Mouse (Mus musculus): ENCODE data around the gene Mast4. TPM values are rescaled to one million over a fixed set of nuclear protein-coding genes. Genes with fewer than 3 reads are reported as not detected.
"Not testable (repeated sequence)": the region's sequence is repeated elsewhere in the genome, so short reads cannot be mapped to it uniquely, and the experiment has no call there.

Mast4 gene
- polyA plus RNA-seq, 1 experiment from 2014 or later, result 21.1 TPM

DNA sequence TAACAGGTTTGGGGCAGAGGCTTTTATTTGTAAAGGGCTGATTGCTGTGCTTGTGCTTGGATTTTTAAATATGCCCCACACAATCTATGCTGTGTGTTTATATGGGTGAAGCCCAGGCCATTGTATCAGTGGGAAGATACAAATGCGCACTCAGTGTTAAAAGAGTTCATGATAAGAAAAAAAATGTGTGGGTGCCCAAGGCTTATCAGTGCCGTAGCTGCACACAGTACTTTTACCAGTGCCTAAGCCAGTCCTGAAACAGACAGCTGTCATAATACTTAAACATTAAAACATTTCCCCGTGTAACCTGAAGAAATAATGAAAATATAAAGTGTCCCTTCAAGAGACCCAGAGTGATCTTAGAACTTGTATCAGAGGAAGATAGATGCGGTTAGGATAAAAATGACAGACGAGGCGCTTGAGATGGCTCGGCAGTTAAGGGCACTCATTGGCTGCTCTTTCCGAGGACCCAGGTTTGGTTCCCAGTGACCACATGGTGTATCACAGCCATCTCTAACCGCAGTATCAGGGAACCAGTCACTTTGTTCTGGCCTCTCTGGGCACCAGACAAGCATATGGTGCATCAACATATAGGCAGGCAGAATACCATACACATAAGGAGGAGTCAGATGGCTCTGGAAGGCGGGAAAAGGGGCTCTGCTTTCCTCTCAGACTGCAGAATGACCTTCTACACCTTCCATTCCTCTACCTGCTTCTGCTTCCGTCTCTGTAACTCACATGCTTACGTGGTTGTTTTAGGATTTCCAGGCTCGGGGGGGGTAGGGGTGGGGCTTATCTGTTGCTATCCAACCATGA is 594.4 kb downstream of the Mast4 start:
- Histone ChIP-seq H3K27me3 (replicated peaks; ENCODE audit: control insufficient read depth, insufficient read depth, low read length) (no peaks in the 10 kb centered on the region), H3K27ac (replicated peaks; ENCODE audit: low read depth, low read length) (no peak overlapping the region), H3K9me3 (ENCODE audit: control insufficient read depth, low read length) (no peaks in the 10 kb centered on the region), H3K4me1 (ENCODE audit: control insufficient read depth, insufficient read depth, low read length) (no peaks in the 10 kb centered on the region), H3K36me3 (ENCODE audit: control insufficient read depth, insufficient read depth, low read length) (peaks cover 61% of the 10 kb centered on the region), H3K4me2 (ENCODE audit: low read depth, low read length) (no peak overlapping the region), H3K4me3 (ENCODE audit: low read depth, low read length) (no peak overlapping the region), H3K9ac (ENCODE audit: low read depth, low read length) (no peak overlapping the region)
- WGBS, result 87% methylated on average over 13 of the region's 13 CpGs
- ATAC-seq (ENCODE audit: low read depth) (no peak), DNase-seq (ENCODE audit: low spot score) (no peak)

DNA sequence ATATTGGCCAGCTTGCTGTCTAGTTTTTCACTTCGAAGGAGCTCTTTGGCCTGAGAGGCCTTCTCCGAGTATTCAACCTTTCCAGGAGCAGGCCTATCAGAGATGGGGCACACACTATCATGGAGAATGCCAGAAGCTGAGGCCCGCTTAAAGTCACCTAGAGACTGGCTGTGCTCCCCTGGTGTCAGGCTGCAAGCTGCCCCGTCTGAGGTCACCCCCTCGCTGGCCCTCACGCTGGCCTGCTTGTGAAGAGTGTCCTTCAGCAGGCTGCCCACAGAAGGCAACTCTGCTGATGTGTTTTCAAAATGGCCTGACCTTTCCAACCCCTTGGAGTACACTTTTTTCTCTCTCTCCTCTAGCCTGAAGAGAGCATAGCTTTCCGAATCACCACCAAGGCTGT is 596.5 kb downstream of the Mast4 start:
- Histone ChIP-seq H3K9me3 (ENCODE audit: control insufficient read depth, low read length) (no peaks in the 10 kb centered on the region), H3K9ac (ENCODE audit: low read depth, low read length) (no peak overlapping the region), H3K4me1 (ENCODE audit: control insufficient read depth, insufficient read depth, low read length) (no peaks in the 10 kb centered on the region), H3K4me3 (ENCODE audit: low read depth, low read length) (no peak overlapping the region), H3K36me3 (ENCODE audit: control insufficient read depth, insufficient read depth, low read length) (peaks cover 70% of the 10 kb centered on the region), H3K4me2 (ENCODE audit: low read depth, low read length) (no peak overlapping the region), H3K27me3 (replicated peaks; ENCODE audit: control insufficient read depth, insufficient read depth, low read length) (no peaks in the 10 kb centered on the region), H3K27ac (replicated peaks; ENCODE audit: low read depth, low read length) (no peak overlapping the region)
- 94% methylated on average over 7 of the region's 7 CpGs for WGBS
- DNase-seq (ENCODE audit: low spot score), result no peak
- no peak for ATAC-seq (ENCODE audit: low read depth)

DNA sequence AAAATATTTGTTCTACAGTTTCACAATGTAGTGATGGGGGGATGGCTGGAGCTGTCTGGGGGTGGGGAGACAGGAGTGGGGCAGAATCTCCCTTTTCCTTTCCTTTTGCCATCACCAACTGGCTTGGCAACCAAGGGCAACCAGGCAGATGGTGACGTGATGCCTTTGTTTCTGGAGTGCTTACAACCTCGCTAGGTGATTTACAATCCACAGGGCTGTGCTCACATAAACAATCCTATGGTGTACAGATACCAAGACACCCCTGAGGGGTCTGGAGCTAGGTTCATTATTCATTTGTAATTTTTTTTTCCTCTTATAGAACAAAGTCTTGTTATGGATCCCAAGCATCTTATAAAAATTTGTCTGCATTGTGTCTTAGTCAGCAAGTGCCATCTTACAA is 601.2 kb downstream of the Mast4 start:
- no peak overlapping the region for H3K4me3 ChIP-seq (ENCODE audit: low read depth, low read length)
- H3K9me3 ChIP-seq (ENCODE audit: control insufficient read depth, low read length), result no peaks in the 10 kb centered on the region
- ATAC-seq (ENCODE audit: low read depth), result no peak
- no peaks in the 10 kb centered on the region for H3K27me3 ChIP-seq (replicated peaks; ENCODE audit: control insufficient read depth, insufficient read depth, low read length)
- no peak overlapping the region for H3K4me2 ChIP-seq (ENCODE audit: low read depth, low read length)
- no peak for DNase-seq (ENCODE audit: low spot score)
- no peaks in the 10 kb centered on the region for H3K4me1 ChIP-seq (ENCODE audit: control insufficient read depth, insufficient read depth, low read length)
- H3K36me3 ChIP-seq (ENCODE audit: control insufficient read depth, insufficient read depth, low read length), result peaks cover 41% of the 10 kb centered on the region
- H3K9ac ChIP-seq (ENCODE audit: low read depth, low read length), result no peak overlapping the region
- no peak overlapping the region for H3K27ac ChIP-seq (replicated peaks; ENCODE audit: low read depth, low read length)
- WGBS, result 87% methylated on average over 2 of the region's 2 CpGs

DNA sequence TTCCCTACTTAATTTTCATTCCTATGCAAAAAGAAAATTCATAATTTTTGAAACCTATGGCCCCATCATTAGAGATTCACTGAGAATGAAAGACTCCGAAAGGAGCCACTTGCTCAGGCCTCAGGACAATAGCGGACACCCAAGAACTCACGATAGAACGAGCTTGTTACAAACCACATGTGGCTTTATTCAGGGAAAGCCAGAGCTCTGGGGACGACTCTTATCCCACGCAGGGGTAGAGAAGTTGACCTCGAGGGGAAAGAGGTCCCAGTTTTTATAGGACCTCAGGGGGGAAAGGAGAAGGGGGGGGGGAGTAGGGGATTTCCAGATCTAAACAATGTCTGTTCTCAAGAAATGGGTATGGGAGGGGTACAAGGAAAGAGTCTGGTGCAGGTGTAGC is 605.3 kb downstream of the Mast4 start:
- not testable (repeated sequence) for H3K9me3 ChIP-seq (ENCODE audit: control insufficient read depth, low read length); H3K4me2 ChIP-seq (ENCODE audit: low read depth, low read length); H3K27me3 ChIP-seq (replicated peaks; ENCODE audit: control insufficient read depth, insufficient read depth, low read length); H3K9ac ChIP-seq (ENCODE audit: low read depth, low read length); H3K4me1 ChIP-seq (ENCODE audit: control insufficient read depth, insufficient read depth, low read length); H3K4me3 ChIP-seq (ENCODE audit: low read depth, low read length); H3K36me3 ChIP-seq (ENCODE audit: control insufficient read depth, insufficient read depth, low read length); ATAC-seq (ENCODE audit: low read depth); DNase-seq (ENCODE audit: low spot score); H3K27ac ChIP-seq (replicated peaks; ENCODE audit: low read depth, low read length)
- 54% methylated on average over 7 of the region's 7 CpGs for WGBS

DNA sequence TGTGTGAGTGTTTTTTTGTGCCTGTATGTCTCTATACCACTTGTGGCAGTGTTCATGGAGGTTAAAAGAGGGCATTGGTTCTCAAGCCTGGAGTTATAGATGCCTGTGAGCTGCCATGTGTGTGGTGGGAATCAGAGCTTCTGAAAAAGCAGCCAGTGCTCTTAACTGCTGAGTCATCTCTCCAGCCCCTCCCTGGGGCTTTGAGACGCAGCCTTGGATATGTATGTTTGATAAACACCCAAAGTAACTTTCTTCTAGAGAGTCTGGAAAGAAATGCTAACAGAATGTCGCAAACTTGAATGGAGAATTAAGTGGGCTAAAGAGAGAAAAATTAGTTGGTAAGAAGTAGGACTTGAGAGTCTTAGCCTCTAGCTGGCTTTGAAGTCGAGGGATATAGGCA is 606.3 kb downstream of the Mast4 start:
- 71% methylated on average over 3 of the region's 3 CpGs for WGBS
- DNase-seq (ENCODE audit: low spot score) (no peak), ATAC-seq (ENCODE audit: low read depth) (no peak)
- H3K4me3 ChIP-seq (ENCODE audit: low read depth, low read length), result no peak overlapping the region
- H3K9me3 ChIP-seq (ENCODE audit: control insufficient read depth, low read length), result no peaks in the 10 kb centered on the region
- no peaks in the 10 kb centered on the region for H3K36me3 ChIP-seq (ENCODE audit: control insufficient read depth, insufficient read depth, low read length)
- no peak overlapping the region for H3K27ac ChIP-seq (replicated peaks; ENCODE audit: low read depth, low read length)
- no peak overlapping the region for H3K4me2 ChIP-seq (ENCODE audit: low read depth, low read length)
- no peaks in the 10 kb centered on the region for H3K27me3 ChIP-seq (replicated peaks; ENCODE audit: control insufficient read depth, insufficient read depth, low read length)
- no peaks in the 10 kb centered on the region for H3K4me1 ChIP-seq (ENCODE audit: control insufficient read depth, insufficient read depth, low read length)
- H3K9ac ChIP-seq (ENCODE audit: low read depth, low read length), result no peak overlapping the region

DNA sequence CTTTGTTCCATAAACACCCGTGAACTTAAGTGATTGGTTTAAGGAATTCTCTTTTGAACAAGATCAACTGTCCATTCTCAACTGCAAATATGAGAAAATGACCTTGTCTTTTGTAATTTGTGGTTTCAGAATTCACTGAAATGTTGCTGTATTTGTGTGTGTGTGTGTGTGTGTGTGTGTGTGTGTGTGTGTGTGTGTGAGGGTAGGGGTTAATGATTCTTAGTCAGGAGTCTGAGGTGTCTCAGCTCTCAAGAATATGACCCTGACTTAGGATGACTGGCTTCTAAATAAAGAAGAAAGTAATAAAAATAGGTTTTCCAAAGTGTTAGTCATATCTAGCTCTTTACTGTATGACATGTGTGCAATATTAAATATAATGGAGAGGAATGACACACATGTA is 607.4 kb downstream of the Mast4 start:
- no peak for DNase-seq (ENCODE audit: low spot score)
- WGBS, result 56% methylated on average over 1 of the region's 1 CpGs

DNA sequence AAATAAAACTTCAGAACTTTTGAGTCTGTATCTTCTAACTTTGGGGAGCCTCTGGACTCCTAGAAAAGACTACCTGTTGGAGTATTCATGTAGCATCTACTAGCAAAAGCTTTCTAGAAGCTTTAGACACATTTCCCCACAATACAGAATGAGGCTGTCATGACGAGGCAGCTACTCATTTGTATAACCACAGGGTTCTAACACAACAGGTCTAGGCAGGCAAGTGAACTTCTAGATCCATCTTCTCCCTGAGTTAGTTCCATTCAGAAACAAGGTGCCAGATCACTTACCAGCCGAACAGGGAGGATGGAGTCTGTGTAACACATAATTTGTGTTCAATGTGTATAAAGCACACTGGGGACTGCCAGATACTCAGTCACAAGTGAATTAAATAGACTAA is 608.4 kb downstream of the Mast4 start:
- DNase-seq (ENCODE audit: low spot score) (no peak), ATAC-seq (ENCODE audit: low read depth) (no peak)
- Histone ChIP-seq H3K9ac (ENCODE audit: low read depth, low read length) (no peak overlapping the region), H3K27ac (replicated peaks; ENCODE audit: low read depth, low read length) (no peak overlapping the region), H3K4me3 (ENCODE audit: low read depth, low read length) (no peak overlapping the region), H3K4me1 (ENCODE audit: control insufficient read depth, insufficient read depth, low read length) (no peaks in the 10 kb centered on the region), H3K27me3 (replicated peaks; ENCODE audit: control insufficient read depth, insufficient read depth, low read length) (no peaks in the 10 kb centered on the region), H3K4me2 (ENCODE audit: low read depth, low read length) (no peak overlapping the region), H3K36me3 (ENCODE audit: control insufficient read depth, insufficient read depth, low read length) (no peaks in the 10 kb centered on the region), H3K9me3 (ENCODE audit: control insufficient read depth, low read length) (no peaks in the 10 kb centered on the region)
- 74% methylated on average over 2 of the region's 2 CpGs for WGBS

More for the DNA sequence above, 607.4 kb downstream of the Mast4 start:
- no peak for ATAC-seq (ENCODE audit: low read depth)
- Histone ChIP-seq H3K27ac (replicated peaks; ENCODE audit: low read depth, low read length) (no peak overlapping the region), H3K9me3 (ENCODE audit: control insufficient read depth, low read length) (no peaks in the 10 kb centered on the region), H3K27me3 (replicated peaks; ENCODE audit: control insufficient read depth, insufficient read depth, low read length) (no peaks in the 10 kb centered on the region), H3K9ac (ENCODE audit: low read depth, low read length) (no peak overlapping the region), H3K4me3 (ENCODE audit: low read depth, low read length) (no peak overlapping the region), H3K36me3 (ENCODE audit: control insufficient read depth, insufficient read depth, low read length) (no peaks in the 10 kb centered on the region), H3K4me2 (ENCODE audit: low read depth, low read length) (no peak overlapping the region), H3K4me1 (ENCODE audit: control insufficient read depth, insufficient read depth, low read length) (no peaks in the 10 kb centered on the region)

DNA sequence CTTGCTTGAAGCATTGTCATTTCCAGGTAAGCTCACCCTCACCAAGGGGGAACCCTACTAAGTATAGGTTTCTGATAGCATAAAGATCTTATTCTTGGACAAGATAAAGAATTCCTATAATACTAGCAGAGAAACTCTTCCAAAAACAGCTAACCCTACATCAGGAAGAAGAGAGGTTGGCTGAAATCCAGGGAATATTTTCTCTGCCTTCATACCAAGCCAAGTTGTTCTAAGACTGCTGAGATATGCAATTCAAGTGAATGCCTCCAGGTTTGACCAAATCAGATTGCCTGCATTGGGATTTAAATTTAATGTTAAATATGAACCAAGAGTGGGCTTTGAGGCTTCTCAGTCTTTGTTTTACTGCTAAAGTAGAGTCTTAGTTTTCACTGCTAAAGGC is 608.9 kb downstream of the Mast4 start:
- Histone ChIP-seq H3K27me3 (replicated peaks; ENCODE audit: control insufficient read depth, insufficient read depth, low read length) (no peaks in the 10 kb centered on the region), H3K27ac (replicated peaks; ENCODE audit: low read depth, low read length) (no peak overlapping the region), H3K4me2 (ENCODE audit: low read depth, low read length) (no peak overlapping the region), H3K9me3 (ENCODE audit: control insufficient read depth, low read length) (no peaks in the 10 kb centered on the region), H3K36me3 (ENCODE audit: control insufficient read depth, insufficient read depth, low read length) (no peaks in the 10 kb centered on the region), H3K4me3 (ENCODE audit: low read depth, low read length) (no peak overlapping the region), H3K4me1 (ENCODE audit: control insufficient read depth, insufficient read depth, low read length) (no peaks in the 10 kb centered on the region), H3K9ac (ENCODE audit: low read depth, low read length) (no peak overlapping the region)
- ATAC-seq (ENCODE audit: low read depth) (no peak), DNase-seq (ENCODE audit: low spot score) (peak; percentile 52)

DNA sequence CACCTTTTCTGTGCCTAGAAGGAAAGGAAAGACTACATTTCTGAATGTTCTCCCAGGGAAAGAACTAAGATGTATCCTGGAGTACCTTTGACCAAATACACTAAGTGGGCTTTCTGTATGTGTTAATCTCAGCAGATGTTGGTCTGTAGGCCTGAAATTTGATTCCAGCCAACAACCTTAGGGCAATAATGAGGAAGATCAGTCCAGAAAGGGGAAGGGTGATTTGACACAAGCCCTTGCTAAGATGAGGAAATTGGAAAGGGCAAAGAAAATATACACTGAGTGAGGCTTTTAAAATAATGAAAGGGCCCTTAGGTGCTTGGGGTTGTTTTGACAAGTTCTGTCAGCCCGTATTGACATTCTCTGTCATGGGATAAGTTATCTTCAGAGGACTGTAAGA is 617.3 kb downstream of the Mast4 start:
- Histone ChIP-seq H3K27me3 (replicated peaks; ENCODE audit: control insufficient read depth, insufficient read depth, low read length) (no peaks in the 10 kb centered on the region), H3K9ac (ENCODE audit: low read depth, low read length) (no peak overlapping the region), H3K9me3 (ENCODE audit: control insufficient read depth, low read length) (no peaks in the 10 kb centered on the region), H3K27ac (replicated peaks; ENCODE audit: low read depth, low read length) (no peak overlapping the region), H3K4me1 (ENCODE audit: control insufficient read depth, insufficient read depth, low read length) (no peaks in the 10 kb centered on the region), H3K4me3 (ENCODE audit: low read depth, low read length) (no peak overlapping the region), H3K4me2 (ENCODE audit: low read depth, low read length) (no peak overlapping the region), H3K36me3 (ENCODE audit: control insufficient read depth, insufficient read depth, low read length) (no peaks in the 10 kb centered on the region)
- ATAC-seq (ENCODE audit: low read depth) (no peak), DNase-seq (ENCODE audit: low spot score) (no peak)
- 42% methylated on average over 1 of the region's 1 CpGs for WGBS
